10 mouse cellular contexts compared by ENCODE assay signal in the genomic region with DNA sequence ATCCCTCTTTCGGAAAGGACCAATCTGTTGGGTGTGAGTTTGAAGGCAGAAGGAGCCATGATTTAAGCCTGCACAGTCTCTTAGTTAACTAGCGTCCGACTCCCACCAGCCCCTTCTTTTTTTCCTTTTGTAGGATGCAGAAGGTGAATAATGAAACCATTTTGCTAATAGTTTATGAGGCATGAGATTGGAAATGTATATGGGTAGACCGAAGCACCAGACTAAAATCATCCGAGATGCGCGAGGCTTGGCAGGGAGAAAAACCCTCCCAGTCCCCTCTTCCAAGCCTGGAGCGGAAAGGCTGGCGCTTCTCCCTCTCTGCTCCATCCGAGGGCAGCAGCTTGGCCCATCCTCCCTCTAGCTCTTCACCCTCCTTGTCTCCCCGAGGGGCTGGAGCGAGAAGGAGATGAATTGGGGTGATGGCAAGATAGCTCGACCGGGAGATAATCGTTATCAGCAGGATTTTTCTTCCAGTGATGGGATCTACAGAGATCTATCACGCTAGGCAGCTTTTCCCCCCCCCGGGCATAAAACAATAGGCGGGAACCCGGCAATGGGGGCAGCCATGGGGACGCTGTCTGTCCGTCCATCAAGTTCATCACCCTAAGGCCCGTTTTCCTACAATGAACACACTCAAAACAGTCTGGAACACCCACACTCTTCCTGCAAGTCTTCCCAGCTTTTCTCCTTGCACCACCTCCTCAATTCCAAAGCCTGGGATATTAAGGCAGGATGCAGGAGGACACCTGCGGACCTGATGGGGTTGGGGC. TPM values are rescaled to one million over a fixed set of nuclear protein-coding genes. Genes with fewer than 3 reads are reported as not detected.
DNase-seq lines count a peak whose midpoint lies in the region; ATAC-seq and TF ChIP-seq lines count a peak whose summit lies in the region.
"Had no signal": no experiment of that assay in that cellular context is flagged by ENCODE, and none has a peak within 500 bp of the region (broad histone marks: within the 10 kb centered on the region; RNA-seq: fewer than 3 reads in every experiment).

No protein-coding gene starts in this region.

- no peak overlapping the region for H3K27ac ChIP-seq in midbrain, embryonic 10.5 days (replicated peaks)
- H3K27ac ChIP-seq in midbrain, embryonic 16.5 days (ENCODE audit: low read length) = no peak overlapping the region
- no peak overlapping the region for H3K27ac ChIP-seq in limb, embryonic 10.5 days
- no peak overlapping the region for H3K27ac ChIP-seq in neural tube, embryonic 13.5 days (replicated peaks)
- H3K27ac ChIP-seq: layer of hippocampus, adult 2 months; liver, embryonic 14.5 days had no signal

- WGBS in midbrain, embryonic 10.5 days = 4% methylated on average over 23 of the region's 23 CpGs
- 5% methylated on average over 23 of the region's 23 CpGs for WGBS in midbrain, embryonic 16.5 days
- WGBS in limb, embryonic 10.5 days = 3% methylated on average over 23 of the region's 23 CpGs
- 2% methylated on average over 23 of the region's 23 CpGs for WGBS in neural tube, embryonic 13.5 days
- WGBS in lung, adult 2 months = 10% methylated on average over 23 of the region's 23 CpGs

- no peak overlapping the region for H3K9ac ChIP-seq in midbrain, embryonic 16.5 days (ENCODE audit: low read depth, low read length)
- H3K9ac ChIP-seq in neural tube, embryonic 13.5 days = 0 out of 2 replicates have a peak overlapping the region, but pooled peaks have one; percentile 26
- H3K9ac ChIP-seq: liver, embryonic 14.5 days had no signal

- peaks cover 68% of the 10 kb centered on the region for H3K4me1 ChIP-seq in midbrain, embryonic 10.5 days
- H3K4me1 ChIP-seq in midbrain, embryonic 16.5 days (ENCODE audit: control insufficient read depth, insufficient read depth, low read length) = peaks cover 37% of the 10 kb centered on the region
- H3K4me1 ChIP-seq in limb, embryonic 10.5 days = peaks cover 77% of the 10 kb centered on the region
- H3K4me1 ChIP-seq in neural tube, embryonic 13.5 days (replicated peaks) = peaks cover 72% of the 10 kb centered on the region
- H3K4me1 ChIP-seq in lung, adult 2 months (ENCODE audit: control insufficient read depth, insufficient read depth, low read length) = peaks cover 6% of the 10 kb centered on the region; the same call in 1 of the 2 replicates

- TF ChIP-seq CTCF in lung, adult 2 months (IDR thresholded peaks at IDR 0.05; ENCODE audit: insufficient read depth, low read length) = no peak

- peaks cover 100% of the 10 kb centered on the region for H3K27me3 ChIP-seq in midbrain, embryonic 10.5 days (ENCODE audit: low read depth, poor library complexity, severe bottlenecking)
- H3K27me3 ChIP-seq in midbrain, embryonic 16.5 days (ENCODE audit: control insufficient read depth, insufficient read depth, low read depth, low read length) = peaks cover 22% of the 10 kb centered on the region
- peaks cover 95% of the 10 kb centered on the region for H3K27me3 ChIP-seq in limb, embryonic 10.5 days (ENCODE audit: low read depth, poor library complexity, severe bottlenecking)
- H3K27me3 ChIP-seq in neural tube, embryonic 13.5 days = peaks cover 86% of the 10 kb centered on the region

- no peak overlapping the region; the same call in 1 of the 2 replicates for H3K4me2 ChIP-seq in midbrain, embryonic 16.5 days (ENCODE audit: low read length)
- peak overlapping the region; percentile 60 for H3K4me2 ChIP-seq in neural tube, embryonic 13.5 days

- peak; percentile 48 to 53 for DNase-seq in cerebellum, postnatal 10 days
- no peak for DNase-seq in cerebellum, adult 11 months
- peak; percentile 37 for DNase-seq in midbrain, embryonic 10.5 days (ENCODE audit: low spot score)
- peak; percentile 42 for DNase-seq in limb, embryonic 10.5 days (ENCODE audit: low spot score)
- no peak for DNase-seq in MN1 (ENCODE audit: low spot score)
- no peak for DNase-seq in lung, adult 2 months

- peak overlapping the region; percentile 59 for H3K4me3 ChIP-seq in midbrain, embryonic 10.5 days
- H3K4me3 ChIP-seq in midbrain, embryonic 16.5 days (ENCODE audit: low read depth, low read length) = no peak overlapping the region
- no peak overlapping the region for H3K4me3 ChIP-seq in limb, embryonic 10.5 days
- peak overlapping the region; percentile 4 for H3K4me3 ChIP-seq in neural tube, embryonic 13.5 days
- no peak overlapping the region for H3K4me3 ChIP-seq in lung, adult 2 months (replicated peaks; ENCODE audit: extremely low read depth, low read depth, low read length)
- H3K4me3 ChIP-seq: layer of hippocampus, adult 2 months had no signal

- no peak for TF ChIP-seq POLR2A in lung, adult 2 months (IDR thresholded peaks at IDR 0.05; ENCODE audit: borderline replicate concordance, extremely low read depth, low read depth, low read length)

- ATAC-seq in midbrain, embryonic 16.5 days = no peak
- ATAC-seq in neural tube, embryonic 13.5 days (ENCODE audit: low read depth) = no peak

- no peaks in the 10 kb centered on the region for H3K36me3 ChIP-seq in midbrain, embryonic 10.5 days
- H3K36me3 ChIP-seq in midbrain, embryonic 16.5 days (ENCODE audit: control insufficient read depth, insufficient read depth, low read length) = no peaks in the 10 kb centered on the region
- H3K36me3 ChIP-seq in limb, embryonic 10.5 days = no peaks in the 10 kb centered on the region
- no peaks in the 10 kb centered on the region for H3K36me3 ChIP-seq in neural tube, embryonic 13.5 days

- H3K9me3 ChIP-seq in midbrain, embryonic 10.5 days (replicated peaks) = no peaks in the 10 kb centered on the region
- H3K9me3 ChIP-seq in midbrain, embryonic 16.5 days (replicated peaks; ENCODE audit: control insufficient read depth, low read length, poor library complexity, severe bottlenecking) = no peaks in the 10 kb centered on the region
- H3K9me3 ChIP-seq in limb, embryonic 10.5 days (replicated peaks) = no peaks in the 10 kb centered on the region
- no peaks in the 10 kb centered on the region for H3K9me3 ChIP-seq in neural tube, embryonic 13.5 days

RNA-seq across cellular contexts. Expression of gene Esrrg, which starts 2.1 kb away (rescaled TPM):
- polyA plus RNA-seq in midbrain, embryonic 10.5 days (2016; fragmentation: Nextera tagmentation; extraction: Ambion mirVana) = 2.0 and 3.5 TPM in 2 replicates
- polyA plus RNA-seq in midbrain, embryonic 16.5 days (2015; fragmentation: Nextera tagmentation; extraction: Ambion mirVana) = 24.9 and 26.5 TPM in 2 replicates
- polyA plus RNA-seq in limb, embryonic 10.5 days (2016; fragmentation: Nextera tagmentation; extraction: Ambion mirVana) = 2.2 and 2.9 TPM in 2 replicates
- 28.9 and 29.7 TPM in 2 replicates for polyA plus RNA-seq in neural tube, embryonic 13.5 days (2015; fragmentation: Nextera tagmentation; extraction: Ambion mirVana)
- polyA plus RNA-seq in lung, adult 2 months (2012; rRNA removed) = 0.69 and 1.3 TPM in 2 replicates

Comparison
In these comparisons a context has a peak if more than half of its experiments do, and no peak if none do; other contexts are left out.
1. DNase-seq: peak in cerebellum, postnatal 10 days (2 of 2), midbrain, embryonic 10.5 days (single experiment) and limb, embryonic 10.5 days (single experiment); none in cerebellum, adult 11 months (single experiment), MN1 (single experiment) and lung, adult 2 months (single experiment).
2. H3K4me3 ChIP-seq: peak in midbrain, embryonic 10.5 days (single experiment) and neural tube, embryonic 13.5 days (single experiment); none in midbrain, embryonic 16.5 days (single experiment), limb, embryonic 10.5 days (single experiment) and lung, adult 2 months (single experiment).